Mouse (Mus musculus): Measurements from ENCODE around the gene Msantd2. TPM values are rescaled to one million over a fixed set of nuclear protein-coding genes. Genes with fewer than 3 reads are reported as not detected.

The Msantd2 gene
- total and polyA plus RNA-seq, 3 experiments = 15.3 to 26.0 (median 22.7) TPM

DNA sequence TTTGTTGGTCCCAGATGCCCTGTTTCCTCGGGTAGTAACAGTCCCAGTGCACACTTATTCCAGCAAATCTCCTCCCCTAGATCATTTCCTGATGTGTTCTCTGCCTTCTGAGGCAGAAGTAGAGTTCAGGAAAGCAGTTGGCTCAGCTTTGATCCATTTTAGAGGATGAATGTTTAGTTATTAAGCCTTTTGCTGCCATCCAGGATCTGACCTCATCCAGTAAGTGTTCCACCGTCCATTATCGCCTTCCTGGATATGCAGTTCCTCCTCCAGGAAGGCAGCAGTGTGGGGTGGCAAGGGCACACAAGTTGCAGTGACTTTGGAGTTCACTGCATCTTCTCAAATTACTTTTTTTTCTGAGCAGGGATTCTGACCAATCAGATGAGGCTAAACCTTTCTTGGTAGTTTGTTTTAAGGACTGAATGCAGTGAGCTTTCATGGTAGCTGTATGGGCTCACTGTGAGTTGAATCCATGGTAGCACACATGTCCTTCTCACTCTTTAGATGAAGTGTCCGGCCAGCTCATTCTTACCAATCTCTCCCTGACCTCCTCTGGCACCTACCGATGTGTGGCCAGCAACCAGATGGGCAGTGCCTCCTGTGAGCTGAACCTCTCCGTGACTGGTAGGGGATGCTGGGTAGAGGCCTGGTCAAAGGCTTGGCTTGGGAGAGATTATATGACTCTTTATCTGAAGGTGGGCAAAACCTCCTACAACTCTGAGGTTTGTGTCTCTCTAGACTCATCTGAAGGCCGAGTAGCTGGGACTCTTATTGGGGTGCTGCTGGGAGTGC is 52.9 kb downstream of the Msantd2 start:
- no peak for DNase-seq

DNA sequence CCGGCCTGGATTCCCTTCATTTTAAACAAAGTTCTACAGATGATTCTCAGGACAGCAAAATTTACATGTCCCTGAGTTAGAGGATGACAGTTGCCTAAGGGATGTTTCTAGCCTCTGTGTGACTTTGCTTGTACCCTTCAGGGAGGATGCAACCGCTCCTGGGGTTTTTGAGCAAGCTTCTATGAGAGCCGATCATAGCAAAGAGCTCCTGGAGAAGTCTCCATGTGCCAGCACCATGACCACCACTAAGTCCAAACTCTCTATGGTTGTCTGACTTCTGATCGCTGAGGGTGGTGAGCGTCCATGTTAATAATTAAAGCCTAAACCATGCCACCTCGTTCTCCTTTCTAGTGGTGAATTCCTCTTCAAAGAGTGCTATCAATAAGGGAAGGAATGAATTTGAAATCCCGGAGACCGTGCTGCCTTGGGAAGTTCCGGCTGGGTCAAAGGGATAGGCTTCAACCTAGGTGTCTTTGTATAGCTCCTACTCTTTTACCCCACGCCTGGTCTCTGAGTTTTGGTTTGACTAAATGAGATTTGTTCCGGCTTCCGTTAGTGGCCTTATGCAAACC is 54.8 kb downstream of the Msantd2 start:
- no peak for DNase-seq

DNA sequence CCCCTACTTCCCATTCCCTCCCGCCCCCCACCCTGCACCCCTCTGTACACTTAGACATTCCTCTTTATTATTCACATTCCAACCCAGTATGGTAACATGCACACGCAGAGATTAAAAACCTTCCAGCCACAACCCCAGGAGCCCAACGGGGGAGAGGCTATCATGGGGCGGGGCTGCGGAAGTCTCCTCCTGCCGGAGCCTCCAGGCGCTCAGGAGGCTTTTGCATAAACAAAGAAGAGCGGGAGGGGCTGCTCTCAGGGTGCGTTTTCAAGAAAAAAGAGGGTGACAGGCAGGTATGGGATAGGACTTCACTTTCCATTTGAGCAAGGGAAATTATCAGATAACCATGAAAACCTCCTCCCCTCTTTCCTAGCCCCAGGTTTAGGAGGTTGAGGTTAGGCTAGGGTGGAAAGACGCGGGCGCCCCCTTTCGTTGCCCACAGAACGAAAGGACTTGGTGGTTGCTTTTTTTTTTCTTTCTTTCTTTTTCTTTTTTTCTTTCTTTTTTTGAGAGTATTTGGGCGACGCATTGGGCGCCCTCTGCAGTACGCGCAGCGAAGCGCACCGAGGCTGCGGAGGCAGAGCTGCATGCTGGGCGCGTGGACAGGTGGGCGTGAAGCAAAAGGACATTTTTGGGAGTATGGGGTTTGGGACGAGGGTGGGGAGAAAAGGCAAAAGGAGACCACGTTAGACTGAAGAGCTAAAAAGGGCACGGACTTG is 55.5 kb downstream of the Msantd2 start:
- peak; percentile 80 for DNase-seq

GRCm38 (mm10) chr9:37545166-37545610 is 56.1 kb downstream of the Msantd2 start:
- no peak for DNase-seq

DNA sequence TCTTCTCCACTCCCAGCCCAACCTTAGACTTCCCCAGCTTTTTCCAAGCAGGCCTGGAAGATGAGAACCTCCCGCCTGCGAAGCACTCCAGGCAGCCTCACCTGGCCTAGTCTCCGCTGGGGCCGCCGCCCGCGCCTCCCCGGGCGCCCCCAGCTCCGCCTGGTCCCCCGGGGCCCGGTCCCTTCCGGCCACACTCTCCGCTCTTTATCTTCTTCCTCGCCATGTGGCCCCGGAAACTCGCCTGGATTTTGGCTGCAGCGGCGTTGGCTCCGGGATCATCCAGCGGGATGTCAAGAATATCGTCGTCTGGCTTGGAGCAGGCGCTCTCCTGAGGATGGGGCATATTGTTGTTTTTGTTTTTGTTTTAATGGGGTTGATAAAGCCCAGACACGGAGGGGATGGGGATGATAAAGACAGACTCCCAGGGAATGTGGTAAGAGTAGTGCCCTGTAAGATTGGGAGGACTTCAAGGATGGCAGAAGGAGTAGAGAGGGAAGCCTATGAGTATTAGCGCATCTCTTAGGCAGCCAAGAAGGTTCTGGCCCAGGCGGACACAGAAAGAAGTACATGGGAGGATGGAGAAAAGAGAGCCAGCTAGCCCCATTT is 56.8 kb downstream of the Msantd2 start:
- no peak for DNase-seq

DNA sequence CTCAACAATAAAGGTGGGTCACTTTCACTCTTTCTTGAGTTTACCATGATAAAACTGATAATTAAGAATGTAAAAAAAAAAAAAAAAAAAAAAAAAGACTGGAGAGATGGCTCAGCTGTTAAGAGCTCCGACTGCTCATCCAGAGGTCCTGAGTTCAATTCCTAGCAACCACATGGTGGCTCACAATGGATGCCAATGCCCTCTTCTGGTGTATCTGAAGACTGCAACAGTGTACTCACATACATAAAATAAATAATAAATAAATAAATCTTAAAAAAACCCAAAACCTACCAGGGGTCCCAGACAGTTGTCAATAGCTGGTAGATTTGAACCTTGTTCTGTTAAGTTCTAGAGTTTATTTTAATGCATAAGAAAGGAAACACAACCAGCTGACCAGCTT is 57.8 kb downstream of the Msantd2 start:
- no peak for DNase-seq

DNA sequence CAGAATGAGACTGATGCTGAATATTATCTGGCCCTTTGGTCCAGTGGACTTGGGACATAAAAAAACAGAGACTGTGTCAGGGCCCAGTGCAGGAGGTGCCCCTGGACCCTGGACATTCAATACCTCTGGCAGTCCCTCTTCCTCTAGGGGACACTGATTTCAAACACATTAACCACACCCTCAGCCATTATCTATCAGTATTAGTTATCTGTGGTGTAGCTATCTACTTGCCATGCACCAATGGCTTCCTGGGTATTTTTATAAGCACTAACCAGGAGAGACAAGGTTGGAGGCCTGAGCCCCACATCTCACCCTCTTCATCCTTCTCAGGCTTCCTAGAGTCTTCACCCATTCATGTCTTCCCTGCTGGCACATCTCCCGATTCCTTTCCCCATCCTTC is 61.3 kb downstream of the Msantd2 start:
- DNase-seq = no peak

DNA sequence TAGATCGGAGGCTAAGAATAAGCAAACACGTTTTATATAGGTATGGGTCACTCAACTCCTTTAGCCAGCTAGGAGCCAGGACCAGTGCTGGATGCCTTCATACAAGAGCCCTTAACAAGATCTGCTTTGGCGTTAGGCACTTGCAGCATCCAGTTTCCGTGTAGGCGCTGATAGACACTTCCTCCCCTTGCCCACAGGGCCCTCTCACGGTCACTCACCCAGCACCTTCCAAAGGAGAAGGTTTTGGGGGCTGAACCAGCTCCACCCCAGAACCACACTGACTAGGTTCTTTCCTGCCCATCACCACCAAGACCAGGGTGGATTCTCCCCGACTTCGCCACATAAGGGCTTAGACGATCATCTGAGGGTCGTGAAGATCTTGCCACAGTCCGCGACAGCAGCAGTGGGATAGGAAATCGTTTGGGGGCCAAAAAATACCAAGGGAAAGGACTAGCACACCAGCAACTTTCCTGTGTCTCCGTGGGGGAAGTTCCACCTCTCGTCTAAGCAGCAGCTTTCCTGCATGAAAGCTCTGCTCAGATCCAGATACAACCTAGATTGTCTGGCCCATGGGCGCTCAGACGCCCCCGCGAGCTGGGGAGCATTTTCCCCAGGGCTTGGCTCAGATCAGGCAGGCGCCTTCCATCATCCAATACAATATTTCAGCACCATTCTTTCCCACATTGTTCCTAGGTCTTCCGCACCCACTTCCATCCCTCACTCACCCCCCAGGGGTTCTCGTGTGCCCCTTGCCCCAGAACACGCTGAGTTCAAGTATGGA is 62.8 kb downstream of the Msantd2 start:
- no peak for DNase-seq

DNA sequence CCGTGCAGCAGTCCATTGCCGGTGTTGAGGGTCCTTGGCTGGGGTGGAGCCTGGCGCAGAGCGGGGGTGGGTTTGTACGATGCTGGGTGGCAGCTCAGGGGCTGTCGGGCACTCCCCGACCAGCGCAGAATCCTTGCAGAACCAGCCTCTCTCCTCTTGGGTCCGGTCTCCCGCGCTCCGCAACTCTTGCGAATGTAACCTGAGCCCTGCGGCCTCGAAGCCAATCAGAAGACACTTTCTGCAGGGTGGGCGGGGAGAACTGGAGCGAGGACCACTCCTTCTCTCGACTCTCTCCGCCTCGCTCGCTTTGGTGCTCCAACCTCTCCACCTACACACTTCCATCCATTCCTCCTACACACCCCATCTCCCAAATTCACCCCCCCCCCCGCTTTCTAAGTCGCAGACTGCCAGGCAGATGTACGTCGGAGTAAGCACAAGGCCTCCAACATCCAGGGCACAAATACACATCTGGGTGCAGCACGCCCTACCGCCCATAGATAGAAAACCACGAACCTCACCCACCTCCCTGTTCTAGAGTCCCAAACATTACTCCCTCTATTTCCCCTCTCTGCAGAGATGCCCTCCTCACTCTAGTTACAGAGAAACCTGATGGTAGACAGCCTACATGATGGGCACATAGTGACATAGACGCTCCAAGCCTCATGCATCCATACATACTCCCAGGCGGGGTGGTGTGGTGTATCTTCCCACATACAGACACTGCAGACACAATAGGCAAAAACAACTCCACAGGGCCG is 63.6 kb downstream of the Msantd2 start, which contains the start of gene Nrgn:
TSS of gene Nrgn (minus strand) at position 369 of the 758 bp plus-strand sequence.
- peak; percentile 85 for DNase-seq

GRCm38 (mm10) chr9:37554279-37554678 is 65.2 kb downstream of the Msantd2 start:
- no peak for DNase-seq

- no peak for DNase-seq
Observed at GRCm38 (mm10) chr9:37554838-37555748, 66.0 kb downstream of the Msantd2 start, which contains the start of gene Siae. Siae (plus strand) TSS chr9:37555698.

DNA sequence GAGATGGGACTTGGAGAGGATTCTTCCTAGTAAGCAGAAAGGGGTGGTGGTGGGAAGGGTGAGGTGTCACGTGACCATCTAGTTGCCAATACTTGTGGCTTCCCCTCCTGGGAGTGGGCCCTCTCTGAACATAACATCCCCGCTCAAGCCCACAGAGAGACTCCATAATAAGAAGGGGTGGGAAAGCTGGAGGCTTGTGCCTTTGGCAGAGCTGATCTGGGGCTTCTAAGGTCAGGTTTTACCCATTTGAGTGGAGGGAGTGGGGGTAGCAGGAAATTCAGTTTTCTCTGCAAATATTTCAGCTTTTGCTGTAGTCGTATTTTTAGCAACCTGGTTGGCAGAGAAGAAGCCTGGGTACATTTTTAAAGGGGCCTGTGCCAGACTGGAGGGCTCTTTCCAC is 67.2 kb downstream of the Msantd2 start:
- DNase-seq = no peak

- no peak for DNase-seq
Observed at GRCm38 (mm10) chr9:37560617-37561016, 71.5 kb downstream of the Msantd2 start.

- no peak for DNase-seq
Observed at GRCm38 (mm10) chr9:37563805-37564204, 74.7 kb downstream of the Msantd2 start.

- DNase-seq = no peak
Observed at GRCm38 (mm10) chr9:37567019-37567418, 77.9 kb downstream of the Msantd2 start.

DNA sequence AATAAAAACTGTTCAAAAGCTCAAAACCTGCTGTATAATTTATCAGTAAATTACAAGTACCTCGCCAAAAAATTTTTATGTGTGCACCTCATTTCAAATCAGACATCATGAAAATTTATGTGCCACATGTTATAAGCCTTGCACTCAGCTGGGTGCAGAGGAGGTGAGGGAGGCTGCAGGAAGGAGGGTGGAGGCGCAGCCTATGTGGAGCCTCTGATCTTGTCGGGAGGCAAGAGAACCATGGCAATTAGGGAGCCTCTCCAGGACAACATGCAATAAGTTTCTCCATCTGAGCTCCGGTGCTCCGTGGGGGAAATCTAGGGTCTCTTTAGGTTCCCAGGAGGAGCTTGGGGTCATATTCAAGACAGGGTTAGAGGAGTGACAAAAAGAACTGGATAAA is 78.3 kb downstream of the Msantd2 start:
- DNase-seq = no peak

DNA sequence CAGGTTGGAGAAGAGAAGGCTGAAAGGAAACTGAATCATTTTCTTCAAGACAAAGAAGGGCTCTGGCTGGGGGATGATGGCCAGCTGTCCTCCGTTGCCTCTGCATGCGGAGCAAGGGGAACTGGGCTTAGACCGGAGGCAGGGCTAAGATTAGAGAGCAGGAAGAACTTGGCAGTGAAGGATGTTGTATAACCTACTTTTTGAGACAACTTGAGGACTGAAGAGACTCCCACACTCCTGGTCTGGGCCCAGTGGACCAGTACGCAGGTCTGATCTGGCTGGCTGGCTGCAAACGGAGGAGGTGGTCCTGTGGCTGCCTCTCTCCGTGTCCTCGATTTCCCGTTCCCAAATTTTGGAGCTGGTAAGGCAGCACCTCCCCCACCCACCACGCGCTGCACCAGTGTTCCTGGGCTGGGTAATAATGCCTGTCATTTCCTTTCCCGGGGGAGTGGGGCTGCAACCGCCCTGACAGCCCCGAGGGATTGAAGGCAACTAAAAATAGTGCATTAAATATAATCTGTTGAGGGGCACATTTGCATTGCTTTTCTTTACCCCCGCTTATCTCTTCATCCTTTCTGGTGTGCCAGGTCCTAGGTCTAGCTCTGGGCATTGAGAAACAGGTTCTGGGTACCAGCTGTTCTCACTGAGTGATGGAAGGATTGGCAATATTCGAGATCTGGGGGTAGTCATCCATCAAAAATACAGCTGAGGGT is 78.9 kb downstream of the Msantd2 start:
- no peak for DNase-seq

DNA sequence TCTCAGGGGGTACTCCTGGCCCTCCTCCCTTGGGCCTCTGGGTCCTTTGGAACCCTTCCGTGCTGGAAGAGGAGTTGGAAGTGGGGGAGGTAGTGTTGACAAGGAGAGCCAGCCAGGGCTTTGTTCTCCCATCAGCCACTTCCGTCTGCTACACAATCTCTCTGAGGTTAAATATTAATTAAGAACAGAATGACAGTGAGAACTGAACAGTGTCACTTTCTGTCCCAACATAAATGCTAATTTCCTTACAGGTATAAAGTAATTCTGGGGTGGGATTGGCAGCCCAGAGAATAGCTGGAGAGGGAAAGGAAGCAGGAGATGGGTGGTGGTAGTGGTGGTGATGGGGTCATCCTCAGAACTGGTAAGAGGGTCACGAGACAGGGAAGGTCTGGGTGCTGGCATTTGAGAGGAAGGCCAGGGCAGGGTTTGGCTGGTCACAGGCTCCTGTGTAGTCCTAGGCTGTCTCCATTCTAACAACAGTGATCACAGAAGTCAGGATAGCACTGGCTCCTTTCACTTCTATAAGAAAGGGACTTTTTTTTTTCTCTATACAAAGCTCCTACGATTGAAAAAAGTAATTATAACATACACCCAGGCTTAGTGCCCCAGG is 79.6 kb downstream of the Msantd2 start:
- DNase-seq = no peak
